ENCODE assay signal across 22 mouse cellular contexts in the genomic region with DNA sequence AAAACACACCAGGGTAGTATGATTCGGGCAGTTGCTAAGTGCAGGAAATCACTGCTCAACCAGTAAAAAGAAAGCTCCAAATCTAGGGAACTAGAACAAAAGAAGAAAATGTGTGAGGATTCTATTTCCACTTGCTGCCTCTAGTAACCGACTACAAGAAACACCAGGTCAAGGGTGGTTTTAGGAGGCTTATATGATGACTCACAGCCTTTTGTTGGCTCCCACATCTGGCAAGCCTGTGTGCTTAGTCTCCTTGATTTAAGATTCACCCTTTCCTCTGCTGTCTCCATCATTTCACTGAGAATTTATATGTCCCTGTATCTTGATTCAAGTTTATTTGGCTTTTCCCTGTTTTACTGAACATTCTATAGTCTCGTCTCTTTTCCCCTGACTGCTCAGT.
"Had no signal": no experiment of that assay in that cellular context is flagged by ENCODE, and none has a peak within 500 bp of the region (broad histone marks: within the 10 kb centered on the region; RNA-seq: fewer than 3 reads in every experiment).

No protein-coding gene starts in this region.

- DNase-seq: kidney, postnatal 14 days; kidney, postnatal 4 days; liver; lung, adult 18-20 months; lung, postnatal 10 days; lung, postnatal 36 days; midbrain, embryonic 14.5 days; retina, postnatal 1 day; right cerebral cortex, postnatal 25 days; thymus, adult 2 months; thymus, postnatal 14 days; thymus, postnatal 4 days had no signal

- H3K9ac ChIP-seq: kidney, embryonic 15.5 days; limb, embryonic 13.5 days; liver, embryonic 12.5 days; liver, embryonic 15.5 days; lung, embryonic 15.5 days; neural tube, embryonic 12.5 days; neural tube, embryonic 15.5 days had no signal

- H3K9me3 ChIP-seq: kidney, embryonic 15.5 days; limb, embryonic 10.5 days; limb, embryonic 13.5 days; liver, embryonic 12.5 days; liver, embryonic 15.5 days; lung, embryonic 15.5 days; megakaryocyte, embryonic 14.5 days; neural tube, embryonic 12.5 days; neural tube, embryonic 15.5 days had no signal

- H3K36me3 ChIP-seq: kidney, embryonic 15.5 days; limb, embryonic 10.5 days; limb, embryonic 13.5 days; liver, embryonic 12.5 days; liver, embryonic 15.5 days; lung, embryonic 15.5 days; neural tube, embryonic 12.5 days; neural tube, embryonic 15.5 days had no signal

- H3K27ac ChIP-seq: kidney, embryonic 15.5 days; limb, embryonic 10.5 days; limb, embryonic 13.5 days; liver, embryonic 12.5 days; liver, embryonic 15.5 days; lung, embryonic 15.5 days; neural tube, embryonic 12.5 days; neural tube, embryonic 15.5 days had no signal

- ATAC-seq: liver, embryonic 12.5 days had no signal

- H3K4me3 ChIP-seq: kidney, embryonic 15.5 days; limb, embryonic 10.5 days; limb, embryonic 13.5 days; liver, embryonic 12.5 days; liver, embryonic 15.5 days; lung, embryonic 15.5 days; megakaryocyte, embryonic 14.5 days; neural tube, embryonic 12.5 days; neural tube, embryonic 15.5 days had no signal

- H3K27me3 ChIP-seq: kidney, embryonic 15.5 days; limb, embryonic 13.5 days; liver, embryonic 12.5 days; liver, embryonic 15.5 days; lung, embryonic 15.5 days; megakaryocyte, embryonic 14.5 days; neural tube, embryonic 12.5 days; neural tube, embryonic 15.5 days had no signal

- H3K4me1 ChIP-seq: kidney, embryonic 15.5 days; limb, embryonic 10.5 days; limb, embryonic 13.5 days; liver, embryonic 12.5 days; liver, embryonic 15.5 days; lung, embryonic 15.5 days; megakaryocyte, embryonic 14.5 days; neural tube, embryonic 12.5 days; neural tube, embryonic 15.5 days had no signal

- H3K4me2 ChIP-seq: kidney, embryonic 15.5 days; limb, embryonic 13.5 days; liver, embryonic 12.5 days; liver, embryonic 15.5 days; lung, embryonic 15.5 days; midbrain, embryonic 11.5 days; neural tube, embryonic 12.5 days; neural tube, embryonic 15.5 days had no signal
